Mouse (Mus musculus): ENCODE data around the gene Olfr547. TPM values are rescaled to one million over a fixed set of nuclear protein-coding genes. Genes with fewer than 3 reads are reported as not detected.

Olfr547 gene
- polyA plus RNA-seq, 1 experiment = not detected

DNA sequence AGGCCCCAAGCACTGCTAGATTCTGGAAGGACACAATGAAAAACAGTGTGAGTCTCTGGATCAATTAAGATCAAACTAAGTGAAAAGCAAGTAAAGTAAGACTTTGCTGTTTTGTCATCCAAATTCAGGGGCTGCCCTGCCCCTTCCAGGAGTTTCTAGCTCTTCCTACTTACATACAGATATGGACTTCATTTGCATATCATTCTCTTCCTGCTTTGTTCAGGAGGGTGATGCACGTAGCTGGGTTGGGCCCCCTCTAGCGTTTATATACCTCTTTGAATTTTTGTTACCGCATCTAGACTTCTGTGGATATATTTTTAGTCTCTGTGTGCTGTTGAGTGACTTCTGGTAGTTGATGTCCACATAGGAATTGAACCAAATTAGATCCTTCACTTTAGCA lies 6.7 kb downstream of the Olfr547 start:
- Histone ChIP-seq H3K27ac (ENCODE audit: insufficient read depth, low read length) (no peak overlapping the region), H3K9ac (ENCODE audit: low read depth, poor library complexity, severe bottlenecking) (no peak overlapping the region), H3K4me1 (ENCODE audit: control insufficient read depth, insufficient read depth, low read length) (no peaks in the 10 kb centered on the region), H3K4me3 (ENCODE audit: low read depth, low read length) (no peak overlapping the region), H3K36me3 (ENCODE audit: control insufficient read depth, insufficient read depth, low read length, poor library complexity, severe bottlenecking) (no peaks in the 10 kb centered on the region), H3K27me3 (ENCODE audit: control insufficient read depth, insufficient read depth, low read length, poor library complexity, severe bottlenecking) (no peaks in the 10 kb centered on the region), H3K9me3 (replicated peaks; ENCODE audit: control insufficient read depth, insufficient read depth, low read length, poor library complexity, severe bottlenecking) (no peaks in the 10 kb centered on the region)
- no peak for TF ChIP-seq POLR2A (IDR thresholded peaks at IDR 0.05; ENCODE audit: insufficient read depth, low read length)
- no peak for TF ChIP-seq CTCF (IDR thresholded peaks at IDR 0.05; ENCODE audit: low read depth, low read length)
- TF ChIP-seq EP300 (IDR thresholded peaks at IDR 0.05; ENCODE audit: insufficient read depth, low read depth, low read length) = no peak

DNA sequence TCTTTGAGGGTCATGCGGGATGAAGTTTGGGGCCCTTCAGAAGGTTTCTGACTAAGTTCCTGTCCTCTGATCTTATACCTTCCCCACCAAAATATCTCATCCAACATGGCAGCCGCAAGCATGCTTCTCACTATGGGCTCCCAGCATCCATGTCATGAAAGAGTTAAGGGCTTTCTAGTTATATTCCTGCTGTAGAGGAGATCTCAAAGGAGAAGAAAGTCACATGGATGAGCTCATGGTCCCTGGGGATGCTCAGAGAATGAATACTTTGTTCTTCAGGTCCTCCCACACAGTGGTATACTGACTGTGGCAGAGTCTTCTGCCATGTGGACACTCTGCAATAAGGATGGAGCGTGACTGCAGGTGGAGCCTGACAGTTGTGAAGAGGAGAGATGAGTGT lies 15.0 kb downstream of the Olfr547 start, which contains the start of gene Olfr549:
Olfr549 (plus strand) TSS at position 301 of the 400 bp plus-strand sequence.
- Histone ChIP-seq H3K36me3 (ENCODE audit: control insufficient read depth, insufficient read depth, low read length, poor library complexity, severe bottlenecking) (no peaks in the 10 kb centered on the region), H3K27me3 (ENCODE audit: control insufficient read depth, insufficient read depth, low read length, poor library complexity, severe bottlenecking) (no peaks in the 10 kb centered on the region), H3K4me3 (ENCODE audit: low read depth, low read length) (no peak within 1 kb of the TSS), H3K9me3 (replicated peaks; ENCODE audit: control insufficient read depth, insufficient read depth, low read length, poor library complexity, severe bottlenecking) (no peaks in the 10 kb centered on the region), H3K4me1 (ENCODE audit: control insufficient read depth, insufficient read depth, low read length) (no peaks in the 10 kb centered on the region), H3K9ac (ENCODE audit: low read depth, poor library complexity, severe bottlenecking) (no peak within 1 kb of the TSS), H3K27ac (ENCODE audit: insufficient read depth, low read length) (no peak within 1 kb of the TSS)
- no peak for TF ChIP-seq EP300 (IDR thresholded peaks at IDR 0.05; ENCODE audit: insufficient read depth, low read depth, low read length)

GRCm38 (mm10) chr7:102553279-102553678 lies 18.7 kb downstream of the Olfr547 start:
- TF ChIP-seq POLR2A (IDR thresholded peaks at IDR 0.05; ENCODE audit: insufficient read depth, low read length) (no peak), EP300 (IDR thresholded peaks at IDR 0.05; ENCODE audit: insufficient read depth, low read depth, low read length) (no peak)
- H3K4me1 ChIP-seq (ENCODE audit: control insufficient read depth, insufficient read depth, low read length) = no peaks in the 10 kb centered on the region

DNA sequence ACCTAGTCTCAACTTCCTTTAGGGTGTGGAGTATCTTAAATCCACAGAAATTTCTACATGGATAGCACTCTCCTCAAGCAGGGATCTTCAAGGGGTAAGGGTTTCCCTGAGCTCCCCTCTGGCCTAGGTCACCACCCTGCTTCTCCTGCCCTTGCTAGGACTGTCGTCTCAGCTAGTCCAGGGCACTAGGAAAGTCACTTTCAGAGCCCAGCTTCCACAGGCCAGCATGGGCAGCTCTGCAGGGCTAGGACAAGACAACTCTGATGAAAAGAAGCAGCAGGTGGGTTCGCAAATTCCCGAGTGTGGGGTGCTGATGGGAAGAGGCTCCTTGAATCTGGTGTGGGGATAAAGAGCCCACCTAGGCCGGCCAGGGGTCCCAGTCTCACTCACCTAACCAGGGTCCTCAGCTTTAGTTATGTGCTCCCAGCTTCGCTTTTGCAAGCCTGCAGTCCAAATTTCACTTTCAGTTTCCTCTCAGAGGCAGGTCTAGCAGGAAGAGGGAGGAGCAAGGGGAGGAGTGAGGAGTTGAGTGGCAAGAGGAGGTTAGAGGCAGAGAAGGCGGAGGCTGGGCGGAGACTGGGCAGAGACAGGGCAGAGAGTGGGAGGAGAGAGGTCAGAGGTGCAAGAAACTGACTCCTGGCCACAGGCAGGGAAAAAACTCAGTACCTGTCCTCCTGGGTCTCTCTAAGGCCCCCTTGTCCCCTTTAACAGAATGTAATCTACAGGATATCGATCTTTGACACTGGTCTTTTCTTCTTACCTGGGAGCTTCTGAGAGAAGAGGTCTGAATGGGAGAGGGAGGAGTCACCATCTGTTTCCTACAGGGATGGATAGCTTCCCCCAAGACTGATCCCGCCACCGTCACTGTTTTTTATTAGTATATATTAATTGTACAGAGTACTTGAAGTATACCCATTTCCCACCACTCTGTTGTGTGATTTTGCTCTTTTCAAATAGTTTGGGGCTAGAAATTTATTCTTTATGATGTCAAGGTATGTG lies 30.7 kb downstream of the Olfr547 start, which contains the start of gene Trim21:
Trim21 (minus strand) TSS at position 488 of the 999 bp plus-strand sequence.
- Histone ChIP-seq H3K27ac (ENCODE audit: insufficient read depth, low read length) (no peak within 1 kb of the TSS), H3K9ac (ENCODE audit: low read depth, poor library complexity, severe bottlenecking) (no peak within 1 kb of the TSS), H3K4me3 (ENCODE audit: low read depth, low read length) (peak within 1 kb of the TSS; percentile 45), H3K27me3 (ENCODE audit: control insufficient read depth, insufficient read depth, low read length, poor library complexity, severe bottlenecking) (no peaks in the 10 kb centered on the region), H3K4me1 (ENCODE audit: control insufficient read depth, insufficient read depth, low read length) (no peaks in the 10 kb centered on the region), H3K9me3 (replicated peaks; ENCODE audit: control insufficient read depth, insufficient read depth, low read length, poor library complexity, severe bottlenecking) (no peaks in the 10 kb centered on the region), H3K36me3 (ENCODE audit: control insufficient read depth, insufficient read depth, low read length, poor library complexity, severe bottlenecking) (no peaks in the 10 kb centered on the region)
- no peak for TF ChIP-seq CTCF (IDR thresholded peaks at IDR 0.05; ENCODE audit: low read depth, low read length)
- no peak for TF ChIP-seq POLR2A (IDR thresholded peaks at IDR 0.05; ENCODE audit: insufficient read depth, low read length)
- TF ChIP-seq EP300 (IDR thresholded peaks at IDR 0.05; ENCODE audit: insufficient read depth, low read depth, low read length) = no peak

More at GRCm38 (mm10) chr7:102553279-102553678, 18.7 kb downstream of the Olfr547 start:
- Histone ChIP-seq H3K4me3 (ENCODE audit: low read depth, low read length) (no peak overlapping the region), H3K27ac (ENCODE audit: insufficient read depth, low read length) (no peak overlapping the region), H3K9me3 (replicated peaks; ENCODE audit: control insufficient read depth, insufficient read depth, low read length, poor library complexity, severe bottlenecking) (no peaks in the 10 kb centered on the region), H3K9ac (ENCODE audit: low read depth, poor library complexity, severe bottlenecking) (no peak overlapping the region), H3K27me3 (ENCODE audit: control insufficient read depth, insufficient read depth, low read length, poor library complexity, severe bottlenecking) (no peaks in the 10 kb centered on the region), H3K36me3 (ENCODE audit: control insufficient read depth, insufficient read depth, low read length, poor library complexity, severe bottlenecking) (no peaks in the 10 kb centered on the region)

DNA sequence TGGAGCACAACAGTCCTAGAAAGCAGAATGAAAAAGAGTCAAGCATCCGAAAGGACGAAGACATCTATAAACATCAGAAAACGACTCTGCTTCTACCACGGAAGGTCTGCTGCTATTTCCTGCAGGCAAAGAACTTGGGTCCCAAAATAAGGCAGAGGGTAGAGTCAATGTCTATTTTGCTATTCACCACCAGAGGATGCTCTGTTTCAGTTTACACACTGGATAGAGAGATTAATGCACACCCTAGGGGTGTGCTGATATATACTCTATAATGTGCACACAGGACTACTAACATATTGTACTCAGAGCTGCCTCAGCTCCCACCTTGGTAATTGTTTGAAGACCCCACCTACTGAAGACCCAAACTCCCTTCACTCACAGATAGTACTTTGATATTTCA lies 31.7 kb downstream of the Olfr547 start:
- no peak overlapping the region for H3K4me3 ChIP-seq (ENCODE audit: low read depth, low read length)
- H3K27me3 ChIP-seq (ENCODE audit: control insufficient read depth, insufficient read depth, low read length, poor library complexity, severe bottlenecking) = no peaks in the 10 kb centered on the region
- TF ChIP-seq CTCF (IDR thresholded peaks at IDR 0.05; ENCODE audit: low read depth, low read length) (no peak), POLR2A (IDR thresholded peaks at IDR 0.05; ENCODE audit: insufficient read depth, low read length) (no peak), EP300 (IDR thresholded peaks at IDR 0.05; ENCODE audit: insufficient read depth, low read depth, low read length) (no peak)
- no peak overlapping the region for H3K9ac ChIP-seq (ENCODE audit: low read depth, poor library complexity, severe bottlenecking)
- no peaks in the 10 kb centered on the region for H3K36me3 ChIP-seq (ENCODE audit: control insufficient read depth, insufficient read depth, low read length, poor library complexity, severe bottlenecking)
- H3K4me1 ChIP-seq (ENCODE audit: control insufficient read depth, insufficient read depth, low read length) = no peaks in the 10 kb centered on the region
- H3K9me3 ChIP-seq (replicated peaks; ENCODE audit: control insufficient read depth, insufficient read depth, low read length, poor library complexity, severe bottlenecking) = no peaks in the 10 kb centered on the region
- H3K27ac ChIP-seq (ENCODE audit: insufficient read depth, low read length) = no peak overlapping the region

- no peaks in the 10 kb centered on the region for H3K36me3 ChIP-seq (ENCODE audit: control insufficient read depth, insufficient read depth, low read length, poor library complexity, severe bottlenecking)
- H3K9me3 ChIP-seq (replicated peaks; ENCODE audit: control insufficient read depth, insufficient read depth, low read length, poor library complexity, severe bottlenecking) = no peaks in the 10 kb centered on the region
- no peaks in the 10 kb centered on the region for H3K27me3 ChIP-seq (ENCODE audit: control insufficient read depth, insufficient read depth, low read length, poor library complexity, severe bottlenecking)
- H3K4me3 ChIP-seq (ENCODE audit: low read depth, low read length) = no peak within 1 kb of the TSS
- no peak within 1 kb of the TSS for H3K27ac ChIP-seq (ENCODE audit: insufficient read depth, low read length)
- TF ChIP-seq POLR2A (IDR thresholded peaks at IDR 0.05; ENCODE audit: insufficient read depth, low read length) (no peak), CTCF (IDR thresholded peaks at IDR 0.05; ENCODE audit: low read depth, low read length) (no peak), EP300 (IDR thresholded peaks at IDR 0.05; ENCODE audit: insufficient read depth, low read depth, low read length) (no peak)
- no peak within 1 kb of the TSS for H3K9ac ChIP-seq (ENCODE audit: low read depth, poor library complexity, severe bottlenecking)
- H3K4me1 ChIP-seq (ENCODE audit: control insufficient read depth, insufficient read depth, low read length) = no peaks in the 10 kb centered on the region
Measured at GRCm38 (mm10) chr7:102571142-102571541, 36.6 kb downstream of the Olfr547 start, which contains the start of gene Olfr550. Gene Olfr550, plus strand, starts transcription at chr7:102571442.
